Mouse (Mus musculus) embryo, embryonic 9.5 days (tissue): ENCODE results near the gene Tmem201.
"Not testable (repeated sequence)": the region's sequence is repeated elsewhere in the genome, so short reads cannot be mapped to it uniquely, and the experiment has no call there.

ENCODE experiments used
- DNase-seq: peaks from one replicate; pipeline ENCODE4 v3.0.0-alpha.2; 2017; ENCODE audit errors: extremely low spot score

The Tmem201 gene

DNA sequence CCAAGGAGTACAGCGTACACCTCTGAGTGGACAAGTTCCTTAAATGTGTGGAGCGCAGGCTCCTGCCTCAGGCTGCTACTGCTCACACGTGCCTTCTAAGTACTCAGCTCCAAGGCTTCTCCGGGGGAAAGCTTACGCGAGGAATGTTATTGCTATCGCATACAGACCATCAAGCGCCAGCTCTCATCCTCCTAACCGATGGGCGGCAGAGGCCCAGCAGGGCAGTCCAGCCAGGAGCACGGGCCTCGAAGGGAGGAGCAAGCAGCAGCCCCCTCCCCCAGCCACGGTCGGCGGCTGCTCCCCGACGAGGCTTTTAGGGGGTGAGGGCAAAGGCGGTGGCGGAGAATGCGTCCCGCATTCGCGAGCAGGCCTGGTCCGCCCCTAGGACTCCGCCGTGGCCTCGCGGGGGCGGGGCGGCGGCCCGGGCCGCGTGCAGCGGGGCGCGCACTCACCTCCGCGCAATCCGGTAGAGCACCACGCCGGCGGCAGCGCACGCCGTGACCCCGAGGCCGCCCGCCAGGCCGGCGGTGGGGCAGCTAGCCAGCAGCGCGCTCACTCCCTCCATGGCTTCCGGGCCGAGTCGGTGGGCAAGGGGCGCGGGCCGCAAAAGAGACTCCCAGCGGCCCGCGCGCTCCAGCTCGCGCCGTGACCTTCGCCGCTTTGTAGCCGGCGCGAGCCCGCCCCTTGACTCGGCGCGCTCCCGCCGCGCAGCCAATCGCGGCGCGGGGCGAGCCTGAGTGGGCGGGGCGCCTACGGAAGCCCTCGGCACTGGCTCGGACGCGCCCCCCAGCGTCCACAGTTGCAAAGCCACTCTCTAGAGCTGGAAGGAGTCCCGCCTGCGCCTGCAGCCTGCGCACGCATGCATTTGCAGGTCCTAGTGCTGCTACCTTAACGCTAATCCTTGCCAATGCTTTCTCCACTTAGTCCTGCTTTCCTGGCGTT lies at the start of gene Tmem201:
Tmem201 (minus strand) TSS at position 662 of the 942 bp plus-strand sequence.
- peak; percentile 92 for DNase-seq

DNA sequence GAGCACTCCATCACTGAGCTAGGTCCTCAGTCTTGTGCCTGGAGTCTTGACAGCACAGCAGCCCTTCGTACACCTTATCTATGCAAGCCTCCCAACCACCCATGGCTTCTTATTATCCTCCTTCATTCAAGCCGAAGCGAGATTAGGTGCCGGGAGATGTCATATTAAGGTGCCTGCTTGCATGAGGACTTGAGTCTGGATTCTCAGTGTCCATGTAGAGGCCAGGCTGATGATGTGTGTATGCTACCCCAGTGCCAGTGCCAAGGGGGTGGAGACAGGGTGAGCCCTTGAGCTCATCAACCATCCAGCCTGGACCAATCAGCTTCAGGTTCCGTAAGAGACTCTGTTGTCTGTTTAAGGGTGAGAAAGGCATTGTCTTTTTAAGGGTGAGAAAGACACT lies 47.1 kb upstream of the Tmem201 start:
- no peak for DNase-seq

DNA sequence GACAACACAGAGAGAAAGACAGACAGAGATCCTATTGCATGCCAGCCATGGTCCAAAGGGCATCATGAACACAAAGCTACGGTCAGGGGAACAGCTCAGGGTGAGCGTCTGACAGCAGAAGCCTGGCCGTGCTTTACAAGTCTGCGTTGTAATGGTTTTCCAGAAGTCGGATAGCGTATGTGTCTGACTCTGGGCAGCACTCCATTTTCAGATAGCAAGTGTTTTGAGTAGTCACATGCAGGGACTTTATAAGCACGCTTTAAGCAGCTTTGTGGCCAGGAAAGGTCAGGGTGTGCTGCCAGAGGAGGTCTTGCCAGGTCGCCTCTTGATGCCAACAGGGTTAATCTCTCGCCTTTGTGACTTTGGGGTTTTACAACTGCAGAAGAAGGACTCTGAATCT lies 46.5 kb upstream of the Tmem201 start:
- DNase-seq = no peak

DNA sequence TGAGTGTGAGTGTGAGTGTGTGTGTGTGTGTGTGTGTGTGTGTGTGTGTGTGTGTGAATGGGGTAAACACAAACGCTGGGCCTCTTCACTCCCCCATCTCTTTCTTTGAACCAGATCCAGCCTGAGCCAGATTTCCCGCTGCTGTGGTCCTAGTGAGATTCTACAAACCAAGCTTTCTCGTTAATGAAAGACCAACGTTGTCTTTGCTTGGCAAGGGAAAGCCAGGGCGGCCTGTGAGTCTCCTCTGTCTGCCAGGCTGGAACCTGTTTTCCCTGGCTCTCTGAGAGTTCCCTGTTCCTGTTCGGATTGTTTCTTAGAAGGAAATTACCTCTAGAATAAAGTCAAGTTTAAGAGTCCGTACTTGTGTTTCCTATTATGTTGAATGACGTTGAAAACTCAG lies 45.1 kb upstream of the Tmem201 start:
- DNase-seq = no peak

DNA sequence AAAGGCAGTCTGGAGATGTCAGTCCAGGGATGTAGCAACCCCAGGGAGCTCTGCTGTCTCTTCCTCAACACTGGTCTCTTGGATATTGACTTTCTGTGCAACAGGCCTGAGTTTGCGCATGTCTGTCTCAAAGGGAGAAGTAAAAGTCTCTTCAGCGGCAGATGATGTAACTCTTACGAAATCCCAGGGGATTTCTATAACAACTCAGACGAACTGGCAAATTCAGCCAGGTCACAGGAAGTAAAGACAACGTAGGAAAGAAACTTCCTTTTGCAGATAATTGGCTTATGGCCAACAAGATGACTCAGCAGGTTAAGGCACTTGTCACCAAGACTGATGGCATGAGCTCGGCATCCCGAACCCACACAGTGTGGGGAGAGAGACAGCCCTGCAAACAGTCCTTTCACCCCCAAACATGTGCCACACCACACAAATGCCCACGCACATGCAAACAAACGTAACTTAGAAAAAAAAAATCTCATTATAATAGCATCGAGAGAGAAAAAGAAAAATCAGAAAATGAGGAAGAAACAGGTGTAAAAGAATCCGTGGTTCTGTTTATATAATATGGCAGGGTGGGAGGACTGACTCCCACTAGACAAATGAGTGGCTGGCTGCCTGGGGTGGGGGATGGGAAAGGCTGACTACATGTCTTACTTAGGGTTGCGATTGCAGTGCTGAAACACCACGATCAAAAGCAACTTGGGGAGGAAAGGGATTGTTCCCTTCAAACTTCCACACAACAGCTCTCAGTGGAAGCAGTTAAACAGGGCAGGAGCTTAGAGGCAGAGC lies 42.9 kb upstream of the Tmem201 start:
- no peak for DNase-seq

DNA sequence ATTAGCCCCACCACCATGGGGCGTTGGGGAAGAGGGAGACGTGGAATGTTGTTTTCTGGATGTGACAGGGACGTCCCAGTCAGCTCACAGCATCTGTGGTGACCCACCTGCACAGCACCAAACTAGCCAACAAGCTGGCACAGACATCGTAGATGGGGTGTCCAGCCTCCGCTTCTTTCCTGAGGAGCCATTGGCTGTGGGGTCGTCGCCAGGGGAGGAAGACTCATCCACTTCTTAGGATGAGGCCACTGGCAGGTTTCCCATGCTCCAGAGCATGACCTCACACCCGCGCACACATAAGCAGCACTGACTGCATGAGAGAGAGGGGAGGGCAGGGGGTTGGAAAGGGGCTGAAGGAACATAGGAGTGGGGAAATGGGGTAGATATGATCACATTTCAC lies 42.1 kb upstream of the Tmem201 start:
- DNase-seq = no peak

DNA sequence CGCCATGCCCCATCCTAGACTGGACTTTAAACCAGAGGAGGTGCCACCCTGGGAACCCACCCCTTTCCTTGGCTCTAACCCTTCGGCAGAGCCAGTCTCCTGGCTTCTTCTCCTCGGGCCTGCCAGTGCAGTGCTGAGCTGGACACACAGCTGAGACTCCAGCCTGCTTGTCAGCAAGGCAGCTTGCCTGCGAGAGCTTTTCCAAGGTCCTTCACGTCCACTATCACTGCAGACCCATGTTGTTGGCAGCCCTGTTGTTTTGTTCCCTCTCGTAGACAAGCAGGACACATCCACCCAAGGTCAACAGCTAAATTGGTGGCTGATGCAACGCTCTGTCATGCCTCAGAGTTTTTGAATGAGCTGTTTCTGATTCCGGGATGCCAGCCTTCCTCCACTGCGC lies 39.3 kb upstream of the Tmem201 start:
- no peak for DNase-seq

DNA sequence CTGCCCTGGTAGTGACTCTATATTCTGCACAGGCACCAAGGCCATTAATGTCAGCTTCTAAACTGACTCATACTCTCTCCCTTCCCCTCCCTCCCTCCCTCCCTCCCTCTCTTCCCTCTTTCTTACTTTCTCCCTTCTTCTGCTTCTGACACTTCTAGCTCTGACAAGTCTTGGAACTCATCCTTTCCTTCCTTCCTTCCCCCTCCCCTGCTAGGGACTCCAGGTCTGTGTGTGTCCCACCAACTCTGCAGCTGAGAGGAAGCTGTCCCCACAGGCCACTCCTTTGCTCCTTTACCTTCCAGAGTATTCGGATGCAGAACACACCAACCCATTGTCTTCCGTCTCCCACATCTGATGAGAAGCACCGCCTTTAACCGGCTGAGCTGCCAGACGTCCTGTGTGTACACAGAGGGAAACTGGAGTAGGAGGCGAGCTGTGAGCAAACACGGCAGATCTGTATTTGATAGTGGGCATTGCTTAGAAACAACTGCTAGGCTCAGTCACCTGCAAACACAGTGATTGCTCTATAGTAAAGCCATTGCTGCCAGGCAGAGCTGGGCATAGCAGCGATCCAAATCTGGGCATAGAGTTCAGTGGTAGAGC lies 38.0 kb upstream of the Tmem201 start:
- DNase-seq = no peak

DNA sequence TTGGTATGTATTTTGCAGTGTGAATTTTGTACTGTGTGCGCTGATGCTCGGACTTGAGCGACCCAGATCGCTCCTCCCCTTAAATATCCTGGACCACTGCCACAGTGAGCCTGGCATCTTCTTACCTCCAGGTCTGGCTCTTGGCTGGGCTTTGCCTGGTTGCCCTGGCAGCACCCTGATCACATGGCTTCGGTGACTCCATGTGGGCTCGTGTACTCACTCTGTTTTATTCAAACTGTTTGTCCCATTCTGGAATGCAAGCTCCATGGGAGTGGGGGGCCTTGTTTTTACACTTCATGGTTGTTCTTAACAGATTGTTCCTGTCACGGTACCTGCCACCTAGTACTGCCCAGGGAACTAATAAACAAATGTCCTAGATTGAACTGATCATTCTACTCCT lies 37.5 kb upstream of the Tmem201 start:
- DNase-seq = no peak

DNA sequence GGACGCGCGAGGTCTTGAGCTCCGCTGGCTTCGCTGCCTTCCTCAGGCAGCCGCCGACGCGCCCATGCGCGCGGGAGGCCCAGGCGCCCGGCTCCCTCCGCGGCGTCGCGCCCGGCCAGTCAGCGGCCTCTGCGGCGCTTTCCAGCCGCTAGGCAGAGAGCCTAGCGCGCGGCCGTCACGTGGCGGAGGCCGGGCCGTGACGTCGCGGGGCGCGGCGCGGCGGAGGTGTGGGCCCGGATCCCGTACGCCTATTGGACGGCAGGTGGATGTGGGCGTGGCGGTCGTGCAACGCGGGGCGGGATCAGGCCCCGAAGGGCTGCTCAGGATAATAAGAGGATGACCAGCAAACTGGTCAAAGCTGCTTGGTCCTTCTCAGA lies 36.2 kb upstream of the Tmem201 start, which contains the start of gene Slc25a33:
Slc25a33 (minus strand) TSS at position 184 of the 377 bp plus-strand sequence.
- DNase-seq = peak; percentile 95

DNA sequence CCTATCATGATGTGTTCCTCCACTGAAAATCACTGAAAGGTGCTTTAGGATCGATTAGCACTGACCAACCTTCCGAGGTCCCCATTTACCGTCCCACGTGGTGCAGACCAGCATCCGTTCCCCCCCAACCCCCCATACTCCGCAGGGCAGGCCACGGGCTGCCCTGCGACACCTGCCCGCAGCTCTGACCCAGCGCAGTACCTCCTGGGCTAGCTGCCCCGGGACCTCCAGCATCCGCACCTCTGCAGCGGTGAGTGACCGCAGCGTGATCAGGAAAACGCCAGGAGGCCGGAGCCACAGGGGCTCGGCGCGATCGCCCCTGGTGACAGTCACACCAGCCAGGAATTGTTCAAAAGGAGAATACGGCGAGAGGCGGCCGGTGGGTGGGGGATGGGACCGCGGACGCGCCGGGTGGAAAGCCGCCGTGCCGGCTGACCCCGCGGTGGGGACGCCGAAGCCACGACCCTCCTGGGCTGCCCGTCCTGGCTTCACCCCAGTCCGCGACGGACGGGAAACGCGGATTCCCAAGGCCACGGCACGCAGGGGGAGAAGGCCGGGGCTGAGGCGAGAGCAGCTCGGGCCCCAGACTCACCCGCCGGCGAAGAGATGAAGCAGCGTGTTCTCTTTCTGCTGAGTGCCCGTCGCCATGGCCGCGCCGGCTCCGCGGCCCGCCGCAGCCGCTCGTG lies 35.7 kb upstream of the Tmem201 start:
- DNase-seq = peak; percentile 43

DNA sequence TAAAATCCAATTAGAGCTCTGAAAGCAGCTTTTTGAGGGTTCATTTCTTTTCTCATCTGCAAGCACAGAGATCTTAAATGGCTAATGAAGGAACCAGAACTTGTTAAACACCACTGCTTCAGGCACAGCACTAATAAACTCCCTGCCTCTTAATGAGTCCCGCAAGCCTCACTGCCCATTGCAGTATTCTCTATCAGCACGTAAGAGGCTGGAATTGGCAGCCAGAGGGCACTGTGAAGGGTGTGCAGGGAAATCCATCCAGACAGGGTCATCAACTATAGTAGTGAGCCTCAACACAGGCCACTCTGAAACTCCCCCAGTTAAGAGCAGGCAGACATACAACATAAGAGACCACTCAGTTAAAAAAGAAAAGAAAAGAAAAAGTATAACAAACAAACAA lies 34.5 kb upstream of the Tmem201 start:
- no peak for DNase-seq

DNA sequence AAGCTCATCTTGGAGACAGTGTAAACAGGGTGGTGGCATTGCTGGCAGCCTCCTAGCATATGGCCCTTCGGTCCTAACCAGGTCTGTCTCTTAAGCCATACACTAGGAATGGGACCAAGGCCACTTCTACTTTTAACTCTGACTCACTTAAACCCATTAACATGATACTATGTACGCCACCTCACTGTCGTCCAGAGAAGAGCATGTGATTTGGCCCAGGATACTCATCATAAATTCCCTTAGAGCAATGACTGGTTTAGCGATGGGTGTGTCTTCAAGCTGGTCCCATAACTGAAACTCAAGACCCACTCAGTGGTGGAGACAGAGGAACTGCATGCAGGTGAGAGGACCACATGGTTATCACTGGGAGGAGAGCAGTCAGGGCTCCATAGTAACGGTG lies 27.4 kb upstream of the Tmem201 start:
- no peak for DNase-seq

DNA sequence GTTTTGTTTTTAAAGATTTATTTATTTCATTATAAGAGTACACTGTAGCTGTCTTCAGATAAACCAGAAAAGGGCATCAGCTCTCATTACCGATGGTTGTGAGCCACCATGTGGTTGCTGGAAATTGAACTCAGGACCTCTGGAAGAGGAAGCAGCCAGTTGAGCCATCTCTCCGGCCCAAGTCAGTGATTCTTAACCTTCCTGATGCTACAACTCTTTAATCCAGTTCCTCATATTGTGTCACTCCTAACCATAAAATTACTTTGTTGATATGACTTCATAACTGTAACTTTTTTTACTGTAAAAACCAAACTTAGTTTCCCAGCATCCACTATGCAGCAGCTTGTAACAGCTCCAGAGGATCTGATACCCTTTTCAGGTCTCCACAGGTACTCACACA lies 25.5 kb upstream of the Tmem201 start:
- DNase-seq = no peak

DNA sequence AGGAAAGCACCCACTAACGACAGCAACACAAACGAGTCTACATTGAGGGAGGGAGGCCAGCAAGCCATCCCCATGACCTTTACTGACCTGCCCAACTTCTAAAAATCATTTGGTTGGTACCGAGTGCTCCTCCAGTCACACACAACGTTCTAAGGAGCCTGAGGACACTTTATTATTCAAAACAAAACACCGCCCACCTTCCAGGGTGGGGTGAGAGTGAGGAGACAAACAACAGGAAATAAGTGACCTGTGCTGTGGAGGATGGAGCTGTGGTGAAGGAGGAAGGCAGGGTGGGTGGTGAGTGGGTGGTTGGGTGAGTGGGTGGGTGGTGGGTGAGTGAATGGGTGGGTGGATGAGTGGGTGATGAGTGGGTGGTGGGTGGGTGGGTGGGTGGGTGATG lies 21.7 kb upstream of the Tmem201 start:
- DNase-seq = no peak

DNA sequence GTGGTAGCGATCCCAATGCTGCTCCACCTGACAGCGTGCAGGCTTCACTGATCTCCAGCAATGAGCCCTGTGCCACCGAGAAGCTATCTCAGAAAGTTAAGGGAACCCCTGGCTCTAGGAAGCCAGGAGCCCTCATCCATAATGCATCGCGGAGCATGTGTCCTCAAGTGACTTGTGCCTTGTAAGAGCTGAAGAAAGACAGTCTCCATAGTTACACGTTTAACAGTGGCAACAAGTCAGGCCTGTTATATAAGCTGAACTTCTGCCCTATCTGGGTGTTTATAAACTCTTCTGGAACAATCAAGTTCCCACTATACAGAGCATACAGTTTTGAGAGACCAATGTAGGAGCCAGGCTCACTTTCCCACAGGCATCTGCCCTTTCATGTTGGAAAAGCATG lies 20.6 kb upstream of the Tmem201 start:
- no peak for DNase-seq

DNA sequence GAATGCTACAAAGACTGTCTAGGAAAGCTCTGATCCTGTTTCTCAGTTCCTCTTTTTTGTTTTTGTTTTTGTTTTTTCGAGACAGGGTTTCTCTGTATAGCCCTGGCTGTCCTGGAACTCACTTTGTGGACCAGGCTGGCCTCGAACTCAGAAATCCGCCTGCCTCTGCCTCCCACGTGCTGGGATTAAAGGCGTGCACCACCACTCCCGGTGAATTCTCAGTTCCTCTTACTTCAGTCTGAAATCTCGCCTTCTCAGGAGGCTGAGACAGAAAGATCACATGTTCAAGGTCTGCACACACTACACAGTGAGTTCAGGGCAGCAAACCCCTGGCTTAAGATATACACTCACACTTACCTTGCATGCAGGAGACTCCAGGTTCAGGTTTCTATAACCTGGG lies 18.7 kb upstream of the Tmem201 start:
- DNase-seq = not testable (repeated sequence)

DNA sequence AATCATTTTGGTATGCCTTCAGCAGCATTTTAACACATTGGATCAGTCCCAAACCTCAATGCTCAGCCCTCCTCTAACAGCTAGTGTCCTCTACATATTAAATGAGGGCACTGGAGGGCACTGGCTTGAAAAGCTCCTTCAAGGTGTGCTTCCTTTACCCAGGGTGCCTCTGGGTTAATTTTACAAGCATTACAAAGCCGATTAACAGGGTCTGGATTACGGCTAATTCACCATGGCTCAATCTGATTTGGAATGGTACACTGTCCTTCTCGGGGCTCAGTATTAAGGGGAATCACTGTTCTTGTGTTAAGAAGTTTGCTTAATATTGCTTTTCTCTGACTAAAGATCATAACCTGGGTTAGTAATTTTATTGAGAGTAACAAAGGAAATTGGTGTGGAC lies 15.0 kb upstream of the Tmem201 start:
- no peak for DNase-seq

DNA sequence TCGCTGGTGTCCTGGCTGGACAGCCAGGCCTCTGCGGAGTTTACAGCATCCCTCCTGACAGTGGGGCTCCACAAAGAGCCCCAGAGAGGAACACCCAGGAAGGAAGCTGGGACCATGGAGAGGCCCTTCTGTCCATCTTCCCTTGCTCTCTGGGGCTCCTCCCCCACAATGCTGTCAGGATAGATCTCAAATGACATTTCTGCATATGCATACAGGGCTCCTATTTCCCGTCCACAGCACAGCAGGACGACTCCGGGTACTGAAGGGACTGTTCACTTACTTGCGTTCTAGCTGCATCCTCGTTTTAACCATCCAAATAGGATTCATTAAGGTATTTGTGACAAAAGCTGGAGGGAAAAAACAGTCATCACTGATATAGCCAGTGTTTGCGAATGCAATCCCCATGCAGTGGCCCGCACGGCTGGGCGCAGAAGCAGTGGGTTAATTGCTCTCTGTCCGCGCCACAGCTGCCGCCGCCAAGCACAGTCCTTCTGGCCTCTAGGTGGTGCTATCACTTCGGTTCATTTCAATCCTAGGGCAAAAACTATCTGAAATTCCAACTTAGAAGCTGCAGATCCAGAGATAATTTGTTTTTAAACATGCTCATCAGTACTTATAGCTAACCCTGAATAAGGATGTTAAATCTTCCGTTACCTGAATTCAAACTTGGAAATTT lies 14.4 kb upstream of the Tmem201 start:
- DNase-seq = peak; percentile 70

DNA sequence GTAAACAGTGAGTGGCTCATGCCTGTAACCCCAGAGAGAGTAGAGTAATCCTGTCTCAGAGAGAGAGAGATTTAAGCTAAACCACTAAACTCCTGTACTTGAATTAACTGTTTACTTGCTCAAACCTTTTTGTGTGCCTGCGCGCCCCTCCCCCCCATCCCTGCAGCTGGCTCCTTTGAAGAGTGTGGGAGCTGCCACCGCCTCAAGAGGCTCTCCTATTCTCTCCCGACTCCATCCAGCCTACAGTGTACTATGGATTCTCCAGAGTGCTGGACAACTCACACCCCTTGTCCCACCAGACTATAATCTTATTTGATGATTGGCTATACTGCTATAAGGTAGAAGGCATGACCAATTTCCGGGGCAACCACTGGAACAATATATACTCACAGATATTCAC lies 12.8 kb upstream of the Tmem201 start:
- no peak for DNase-seq

DNA sequence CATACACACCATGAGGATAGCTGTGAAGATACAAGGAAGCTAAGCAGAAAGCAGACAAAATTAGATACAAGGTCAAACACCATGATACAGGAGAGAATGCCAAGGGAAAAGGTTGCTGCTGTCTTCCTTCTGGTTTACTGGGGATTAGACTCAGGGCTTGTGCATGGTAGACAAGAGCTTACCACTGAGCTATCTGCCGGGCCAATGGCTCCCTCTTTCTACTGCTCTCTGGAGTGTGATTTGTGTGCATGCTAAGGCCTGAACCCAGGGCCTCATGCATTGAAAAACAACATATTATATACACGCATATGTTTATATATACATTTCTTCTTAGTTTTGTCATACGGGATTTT lies 11.8 kb upstream of the Tmem201 start:
- DNase-seq = not testable (repeated sequence)
